Mouse (Mus musculus): ENCODE data around the gene B3gat1. TPM values are rescaled to one million over a fixed set of nuclear protein-coding genes. Genes with fewer than 3 reads are reported as not detected.

B3gat1 gene
- polyA plus RNA-seq (2012; rRNA removed), result 0.03 TPM in 1 of 2 replicates, not detected in the other

DNA sequence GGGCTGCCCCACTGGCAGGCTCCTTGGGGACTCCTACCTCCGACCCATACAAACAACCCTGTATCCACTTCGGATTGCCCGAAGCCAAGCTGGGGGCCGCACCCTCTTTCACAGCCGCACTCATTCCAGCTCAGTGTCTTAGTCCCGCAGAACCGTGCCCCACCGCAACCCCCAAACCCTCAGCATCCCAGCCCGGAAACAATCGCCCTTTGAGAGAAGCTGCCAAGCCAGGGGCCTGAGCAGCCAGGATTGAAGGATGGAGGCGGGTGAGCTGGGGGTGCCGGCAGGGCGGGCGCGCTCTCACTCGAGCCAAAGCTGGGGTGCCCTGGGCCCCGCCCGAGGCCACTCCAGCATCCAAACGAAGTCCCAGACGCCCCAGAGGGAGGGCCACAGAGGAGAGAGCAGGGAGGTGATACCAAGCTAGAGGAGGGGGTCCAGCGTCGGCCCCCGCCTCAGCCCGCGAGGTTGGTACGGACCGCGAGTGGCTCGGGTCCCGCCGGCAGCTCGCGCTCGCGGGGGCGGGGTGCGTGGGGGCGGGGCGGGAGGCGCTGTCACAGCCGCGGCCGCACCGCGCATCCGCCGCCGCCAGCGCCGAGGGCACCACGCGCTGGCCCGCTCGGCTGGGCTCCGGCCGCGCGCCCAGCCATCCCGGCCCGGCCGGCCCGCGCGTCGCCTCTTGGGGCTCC lies at the start of gene B3gat1:
TSS of gene B3gat1 (plus strand) at position 523 of the 686 bp plus-strand sequence.
- WGBS, result 2% methylated on average over 59 of the region's 65 CpGs
- no peak for DNase-seq (ENCODE audit: low read depth, low spot score)

DNA sequence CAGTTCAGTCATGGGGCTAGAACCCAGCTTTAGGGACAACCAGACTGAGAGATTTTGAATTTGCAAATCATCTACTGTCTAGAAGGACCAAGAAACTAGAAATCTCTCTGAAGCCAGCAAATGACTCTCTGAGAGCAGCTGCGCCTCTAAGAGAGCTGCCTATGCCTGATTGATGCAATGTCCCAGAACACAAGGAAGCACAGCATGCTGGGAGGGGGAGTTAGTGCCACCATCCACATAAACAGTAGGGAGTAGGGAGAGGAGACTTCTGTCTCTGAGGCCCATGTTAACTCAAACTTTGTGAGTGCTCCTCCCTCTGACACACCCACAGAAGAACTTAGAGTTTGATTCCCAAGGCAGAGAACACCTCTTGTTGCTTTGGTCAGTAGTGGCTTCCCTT lies 44.4 kb upstream of the B3gat1 start:
- DNase-seq (ENCODE audit: low read depth, low spot score), result no peak
- WGBS, result 58% methylated on average over 1 of the region's 1 CpGs

DNA sequence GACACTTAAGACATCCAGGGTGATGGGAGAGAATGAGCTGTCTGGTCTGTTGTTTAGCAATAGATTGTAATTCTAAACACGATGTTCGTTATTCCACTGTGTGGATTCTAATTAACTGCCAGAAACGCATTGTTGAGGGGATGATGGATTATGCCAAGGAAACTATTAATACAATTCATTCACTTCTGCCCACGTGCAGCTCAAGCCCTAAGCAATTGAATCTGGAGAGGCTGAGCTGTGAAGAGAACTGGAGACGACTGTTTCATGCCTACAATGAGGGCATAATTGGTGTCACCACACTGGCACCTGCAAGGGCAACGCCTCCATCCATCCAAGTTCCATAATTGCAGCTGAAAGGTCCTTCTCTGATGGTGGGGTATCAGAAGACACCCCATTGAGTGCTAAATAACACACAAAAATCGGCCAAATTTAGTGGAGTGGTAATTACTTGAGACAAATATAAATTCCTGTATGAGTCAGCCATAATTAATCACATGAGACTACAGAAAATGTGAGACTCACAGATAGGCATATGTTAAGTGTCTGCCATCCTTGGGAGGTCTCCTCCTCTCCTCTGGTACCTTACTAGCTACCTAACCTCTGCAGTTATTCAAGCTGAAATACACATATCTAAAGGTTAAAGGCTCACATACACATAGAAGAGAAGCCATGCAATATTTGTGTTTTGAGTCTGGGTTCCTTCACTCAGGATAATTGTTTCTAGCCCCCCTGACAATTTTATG lies 43.4 kb upstream of the B3gat1 start:
- DNase-seq (ENCODE audit: low read depth, low spot score), result no peak
- WGBS, result 56% methylated on average over 7 of the region's 7 CpGs

DNA sequence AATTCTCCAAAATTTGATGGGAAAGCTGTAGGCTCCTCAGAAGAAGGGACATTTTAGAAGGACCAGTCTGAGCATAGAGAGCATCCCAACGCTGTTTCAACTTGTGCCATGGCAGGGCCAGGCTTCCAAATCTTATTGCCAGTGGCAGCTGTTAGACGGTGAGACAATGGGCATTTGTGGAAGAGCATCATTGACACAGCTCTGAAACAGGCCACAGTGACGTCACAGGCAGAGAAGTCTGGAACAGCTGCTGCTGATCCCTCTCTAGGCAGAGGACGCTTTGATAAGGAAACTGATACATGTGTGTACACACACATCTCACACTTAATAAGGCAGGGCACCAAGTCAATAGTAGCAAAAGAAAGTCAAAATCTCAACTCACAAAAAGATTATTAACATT lies 40.9 kb upstream of the B3gat1 start:
- 75% methylated on average over 4 of the region's 4 CpGs for WGBS
- DNase-seq (ENCODE audit: low read depth, low spot score), result no peak

DNA sequence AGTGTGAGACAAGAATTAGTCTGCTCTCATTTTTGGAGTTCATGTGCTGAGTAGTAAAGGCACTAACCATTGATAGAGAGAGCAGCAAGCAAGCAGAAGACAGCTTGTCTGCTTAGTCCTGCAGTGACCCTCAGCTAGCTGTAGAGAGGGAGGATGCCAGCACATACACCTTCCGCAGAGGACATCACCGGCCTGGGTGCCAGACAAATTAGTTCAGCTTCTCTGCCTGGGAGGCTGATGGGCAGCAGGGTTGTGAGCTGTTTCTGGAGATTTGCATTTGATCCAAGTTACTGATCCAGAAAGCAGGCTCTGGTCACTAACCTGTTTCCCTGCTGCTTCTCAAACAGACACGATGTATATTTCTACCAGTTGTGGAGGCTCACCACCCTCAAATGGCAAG lies 38.9 kb upstream of the B3gat1 start:
- 84% methylated on average over 3 of the region's 3 CpGs for WGBS
- no peak for DNase-seq (ENCODE audit: low read depth, low spot score)

DNA sequence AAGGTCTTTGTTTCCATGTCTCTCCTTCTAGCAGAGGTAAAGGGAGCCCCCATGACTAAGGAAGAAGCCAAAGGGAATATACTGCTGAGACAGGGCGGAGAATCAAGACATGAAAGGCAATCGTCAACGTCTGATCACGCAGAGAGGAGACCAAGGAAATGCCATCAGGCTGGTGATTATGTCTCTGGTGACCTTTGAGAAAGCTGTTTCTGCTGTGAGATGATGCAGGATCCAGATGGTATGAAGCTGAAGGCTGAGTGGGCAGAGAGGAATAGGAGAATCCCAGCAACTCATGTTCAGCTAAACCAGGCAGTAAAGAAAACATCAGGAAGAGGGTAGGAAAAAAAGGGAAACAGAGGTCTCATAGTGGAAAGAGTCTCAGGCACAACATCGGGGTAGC lies 38.4 kb upstream of the B3gat1 start:
- WGBS, result 83% methylated on average over 5 of the region's 5 CpGs

DNA sequence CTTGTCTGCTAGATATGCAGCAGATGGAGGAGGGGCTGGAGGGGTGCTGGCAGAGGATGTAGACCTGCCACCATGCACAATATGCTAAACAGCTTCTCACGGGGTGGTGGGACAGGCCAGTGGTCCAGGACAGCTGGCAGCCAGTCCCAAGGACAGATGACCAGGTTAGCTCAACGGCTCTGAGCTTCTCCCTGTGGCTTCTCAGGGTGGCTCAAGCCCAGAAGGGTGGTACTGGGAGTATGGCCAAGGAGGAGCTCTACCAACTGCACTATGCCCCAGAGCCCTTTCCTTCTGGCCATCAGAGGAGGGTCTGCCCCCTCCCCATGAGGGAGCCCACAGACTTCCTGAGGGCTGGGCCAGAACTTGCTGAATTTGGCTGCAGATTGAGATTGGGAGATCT lies 35.2 kb upstream of the B3gat1 start:
- 68% methylated on average over 2 of the region's 2 CpGs for WGBS
- DNase-seq (ENCODE audit: low read depth, low spot score), result no peak

More for the DNA sequence above, 38.4 kb upstream of the B3gat1 start:
- no peak for DNase-seq (ENCODE audit: low read depth, low spot score)

DNA sequence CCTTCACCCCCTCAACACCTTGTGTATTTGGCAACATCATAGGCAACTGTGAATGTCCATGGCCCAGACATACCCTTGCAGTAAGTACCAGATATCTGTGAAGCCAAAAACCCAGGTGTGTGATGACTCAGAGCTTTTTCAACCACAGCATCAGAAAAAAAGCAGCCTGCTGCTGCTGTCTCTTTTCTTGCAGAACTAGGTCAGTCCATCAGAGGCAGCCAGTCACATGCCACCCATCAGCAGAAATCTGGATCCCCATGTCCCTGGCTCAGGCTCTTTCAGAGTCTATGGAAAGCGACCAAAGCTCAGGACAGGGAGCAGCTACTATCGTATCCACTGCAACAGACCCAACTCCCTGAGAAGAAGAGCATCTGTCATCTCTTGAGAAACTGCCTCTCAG lies 33.2 kb upstream of the B3gat1 start:
- DNase-seq (ENCODE audit: low read depth, low spot score), result no peak
- 81% methylated on average over 2 of the region's 2 CpGs for WGBS

DNA sequence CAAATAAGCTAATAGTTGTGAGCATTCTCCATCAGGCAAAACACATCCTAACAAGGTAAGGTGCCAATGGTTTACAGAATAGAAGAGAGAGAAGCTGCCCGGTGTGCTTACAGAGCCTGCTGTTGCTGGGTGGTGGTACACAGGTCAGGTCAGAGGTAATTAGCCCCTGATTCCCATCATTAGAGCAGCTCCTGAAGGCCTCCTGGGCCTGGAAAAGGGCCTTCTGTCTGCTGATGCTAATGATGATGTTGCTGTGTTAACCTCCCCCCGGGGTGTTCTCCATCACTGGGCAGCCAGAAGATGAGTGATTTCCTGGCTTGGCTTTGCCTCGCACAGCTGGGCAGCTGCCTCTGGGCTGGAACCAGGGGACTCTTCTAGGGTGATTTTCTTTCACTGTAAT lies 15.1 kb upstream of the B3gat1 start:
- WGBS, result 66% methylated on average over 3 of the region's 3 CpGs
- no peak for DNase-seq (ENCODE audit: low read depth, low spot score)

DNA sequence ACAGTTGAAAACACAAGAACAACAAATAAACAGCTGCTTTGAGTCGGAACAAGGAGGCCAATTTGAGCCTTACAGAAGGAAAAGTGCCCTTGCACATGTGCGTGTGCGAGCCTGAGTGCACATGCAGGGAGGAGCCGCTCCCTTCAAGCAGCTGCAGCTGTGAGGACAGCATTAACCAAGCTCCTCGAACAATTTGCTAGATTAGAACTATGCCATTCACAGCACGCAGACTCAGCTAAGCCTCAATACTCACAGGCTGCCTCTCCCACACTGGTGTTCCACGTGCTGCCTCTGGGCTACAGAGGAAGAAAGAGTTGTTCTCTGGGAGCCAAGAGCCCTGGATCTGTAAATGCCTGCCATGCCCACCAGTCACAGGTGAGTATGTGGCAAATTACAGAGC lies 11.8 kb upstream of the B3gat1 start:
- DNase-seq (ENCODE audit: low read depth, low spot score), result no peak
- 71% methylated on average over 7 of the region's 7 CpGs for WGBS

DNA sequence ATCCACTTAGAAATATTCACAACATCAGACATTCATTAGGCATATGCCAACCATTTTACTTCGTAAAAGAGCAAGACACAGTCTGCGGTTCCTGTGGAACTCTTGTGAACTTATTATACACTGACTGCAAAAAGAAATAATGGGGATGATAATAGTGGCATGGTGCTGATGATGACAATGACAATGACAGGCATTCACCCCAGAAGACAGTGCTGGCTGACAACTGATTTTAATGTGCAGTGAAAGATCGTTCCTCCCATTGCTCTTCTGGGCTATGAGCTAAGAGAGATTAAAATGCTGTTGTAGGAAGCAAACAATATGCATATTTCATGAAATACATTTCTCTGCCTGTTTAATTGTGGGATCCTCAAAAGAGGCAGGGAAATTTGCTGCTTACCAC lies 7.8 kb upstream of the B3gat1 start:
- 79% methylated on average over 3 of the region's 3 CpGs for WGBS
- no peak for DNase-seq (ENCODE audit: low read depth, low spot score)

DNA sequence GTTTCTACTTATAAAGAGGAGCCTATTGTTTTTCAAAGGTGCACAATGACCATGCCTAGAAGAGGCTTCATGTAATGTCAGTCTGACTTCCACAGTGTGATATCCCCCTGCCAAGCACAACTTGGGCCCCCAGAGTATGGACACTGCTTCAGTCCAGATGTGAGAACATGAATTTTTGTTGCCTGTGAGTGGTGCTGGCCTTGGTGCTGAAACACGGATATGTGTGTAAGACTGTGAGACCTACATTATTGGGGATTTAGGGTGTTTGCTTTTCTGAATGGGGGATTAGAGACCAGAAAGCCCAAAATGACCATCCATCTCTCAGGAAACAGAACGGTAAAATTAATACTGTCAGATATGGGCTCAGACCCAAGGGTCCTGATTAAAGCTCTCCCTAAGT lies 6.1 kb upstream of the B3gat1 start:
- WGBS, result 47% methylated on average over 2 of the region's 2 CpGs
- no peak for DNase-seq (ENCODE audit: low read depth, low spot score)

DNA sequence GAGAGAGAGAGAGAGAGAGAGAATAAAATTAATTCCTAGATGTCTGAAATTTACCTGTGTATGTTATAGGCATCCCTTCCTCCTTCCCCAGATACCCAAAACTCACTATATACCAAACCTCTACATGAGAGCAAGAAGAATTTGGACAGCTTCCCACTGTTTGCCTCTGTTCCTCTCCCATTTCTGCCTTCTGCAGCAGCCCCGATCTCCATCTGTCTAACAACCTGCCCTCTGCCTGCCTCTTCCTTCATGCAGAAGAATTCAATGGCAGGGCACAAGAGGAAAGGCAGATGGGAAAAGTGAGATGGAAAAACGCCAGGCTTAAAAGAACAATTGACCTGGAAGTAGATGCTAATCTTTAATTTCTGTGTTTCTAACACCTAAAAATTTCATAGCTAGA lies 5.0 kb upstream of the B3gat1 start:
- DNase-seq (ENCODE audit: low read depth, low spot score), result no peak

DNA sequence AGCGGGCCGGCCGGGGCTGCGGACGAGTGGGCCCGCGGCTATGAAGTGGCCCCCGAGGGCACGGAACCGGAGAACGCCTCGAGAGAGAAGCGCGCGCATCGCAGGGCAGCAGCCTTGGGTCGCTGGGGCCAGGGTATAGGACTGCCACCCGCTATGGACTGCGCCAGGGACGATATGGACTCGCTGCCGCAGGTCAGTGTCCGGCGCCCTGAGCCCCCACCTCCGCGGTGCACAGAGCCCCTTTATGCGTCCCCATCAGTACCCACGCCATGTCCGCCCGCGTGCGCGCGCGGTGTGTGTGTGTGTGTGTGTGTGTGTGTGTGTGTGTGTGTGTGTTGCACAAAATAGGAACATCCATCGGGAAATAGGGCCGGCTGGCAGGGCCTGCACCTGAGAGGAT lies 458 bp downstream of the B3gat1 start:
- 4% methylated on average over 37 of the region's 37 CpGs for WGBS
- no peak for DNase-seq (ENCODE audit: low read depth, low spot score)

More for the DNA sequence above, 5.0 kb upstream of the B3gat1 start:
- 73% methylated on average over 2 of the region's 2 CpGs for WGBS

DNA sequence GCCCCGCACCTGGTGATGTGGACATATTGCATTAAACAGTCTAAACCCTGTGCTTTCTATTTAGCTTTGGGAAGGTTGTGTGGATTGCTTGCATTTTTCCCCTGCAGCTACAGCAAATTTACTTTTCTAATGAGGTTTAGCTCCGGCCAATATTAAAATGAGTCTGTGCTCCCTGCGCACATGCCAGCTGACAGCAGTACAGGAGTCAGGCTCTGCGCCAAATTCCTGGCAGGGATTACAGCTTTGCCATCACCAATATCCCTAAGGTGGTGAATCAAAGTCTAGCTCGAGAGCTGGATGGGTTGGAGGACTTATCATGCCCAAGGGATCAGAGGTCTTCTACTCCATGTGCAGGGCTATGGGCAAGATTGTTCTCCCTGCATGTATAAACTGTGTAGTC lies 3.6 kb downstream of the B3gat1 start:
- DNase-seq (ENCODE audit: low read depth, low spot score), result no peak
- WGBS, result 66% methylated on average over 5 of the region's 5 CpGs

DNA sequence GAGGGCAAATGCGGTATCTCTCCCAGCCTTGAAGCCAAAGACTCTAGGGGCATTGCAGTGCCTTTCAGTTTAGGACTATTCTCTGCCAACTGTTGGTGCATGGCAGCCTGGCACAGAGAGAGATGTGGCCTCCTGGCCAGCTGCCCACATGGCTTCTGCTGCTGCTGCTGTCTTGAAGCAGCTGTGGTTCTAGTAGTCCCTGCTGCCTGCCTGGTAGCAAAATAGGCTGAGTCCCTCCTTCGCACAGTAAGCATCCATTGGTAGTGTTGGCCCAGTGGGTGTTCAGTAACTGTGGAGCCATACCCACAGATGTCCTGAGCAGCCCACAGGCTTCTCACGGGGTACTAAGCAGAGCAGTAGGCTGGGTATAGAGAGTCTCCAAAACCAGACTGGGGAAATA lies 9.3 kb downstream of the B3gat1 start:
- WGBS, result 88% methylated on average over 3 of the region's 3 CpGs
- no peak for DNase-seq (ENCODE audit: low read depth, low spot score)

DNA sequence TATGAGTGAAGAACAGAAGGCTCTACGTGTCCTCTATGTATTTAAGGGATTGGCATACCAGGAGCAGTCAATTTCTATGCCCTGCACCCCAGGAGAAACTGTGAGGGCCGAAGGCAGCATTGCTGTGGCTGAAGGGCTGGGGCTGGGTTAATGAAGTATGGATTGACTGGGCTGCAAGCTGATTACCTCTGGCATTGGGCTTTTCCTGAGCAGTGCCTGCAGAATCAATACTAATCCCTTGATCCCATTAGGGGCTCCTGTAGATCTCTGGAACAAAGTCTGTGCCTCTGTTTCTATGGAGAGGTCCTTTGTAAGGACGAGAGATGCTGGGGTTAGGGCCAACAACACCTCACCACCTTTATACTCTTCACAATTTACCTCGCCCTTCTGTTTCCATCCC lies 13.6 kb downstream of the B3gat1 start:
- no peak for DNase-seq (ENCODE audit: low read depth, low spot score)
- WGBS, result 44% methylated on average over 4 of the region's 4 CpGs

DNA sequence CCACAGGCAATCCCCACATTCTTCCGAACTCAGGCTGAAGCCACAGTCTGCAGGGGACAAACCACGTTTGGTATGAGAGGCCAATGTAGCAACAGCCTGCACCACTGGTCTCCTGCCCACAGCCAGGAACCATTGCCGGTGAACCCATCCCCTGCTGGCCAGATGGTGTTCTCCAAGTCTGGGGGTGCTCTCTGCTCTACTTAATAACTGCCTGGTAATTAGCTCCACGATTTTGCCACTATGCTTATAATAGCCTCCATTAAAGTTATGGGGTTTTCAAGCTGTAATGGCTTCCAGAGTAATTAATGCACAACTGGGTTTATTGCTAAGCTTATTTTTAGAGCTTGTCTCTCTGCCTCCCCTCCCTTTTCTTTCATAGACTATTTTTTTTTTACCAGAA lies 15.4 kb downstream of the B3gat1 start:
- 69% methylated on average over 4 of the region's 4 CpGs for WGBS
- DNase-seq (ENCODE audit: low read depth, low spot score), result no peak

DNA sequence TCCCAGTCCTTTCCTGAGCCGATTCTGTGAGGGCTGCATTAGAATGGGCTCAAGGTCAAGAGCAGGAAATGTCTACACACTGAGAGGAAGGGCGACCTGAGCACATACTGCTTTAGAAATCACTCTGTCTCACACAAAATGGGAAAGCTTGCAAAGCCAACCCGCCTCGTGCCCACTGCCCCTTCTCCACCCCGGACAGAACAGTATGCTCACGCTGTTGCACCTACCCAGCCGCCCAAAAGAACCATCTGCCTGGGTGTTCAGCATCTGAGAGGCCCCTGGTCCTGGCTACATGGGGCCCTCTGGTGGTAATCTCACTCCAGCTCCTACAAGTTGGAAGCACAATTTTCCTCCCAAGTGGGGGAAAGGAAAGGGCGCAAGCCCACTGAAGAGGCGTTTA lies 26.6 kb downstream of the B3gat1 start:
- no peak for DNase-seq (ENCODE audit: low read depth, low spot score)
- WGBS, result 35% methylated on average over 9 of the region's 9 CpGs

DNA sequence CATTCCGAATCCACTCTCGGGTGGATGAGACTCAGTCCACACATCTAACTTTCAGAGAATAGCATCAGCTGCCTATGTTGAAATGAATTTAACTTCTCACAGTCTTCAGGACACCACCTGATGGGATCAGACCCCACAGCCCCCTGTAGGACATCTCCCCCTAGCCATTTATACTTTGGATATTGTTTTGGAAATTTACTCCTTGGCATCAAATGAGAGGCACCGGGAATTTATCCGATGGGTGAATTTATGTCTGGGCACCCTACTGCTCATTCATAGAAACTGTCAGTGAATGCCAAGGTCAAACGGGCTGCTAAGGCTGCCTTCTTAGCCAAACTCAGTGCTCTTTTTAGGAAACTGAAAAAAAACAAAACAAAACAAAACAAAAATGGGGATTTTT lies 27.0 kb downstream of the B3gat1 start:
- DNase-seq (ENCODE audit: low read depth, low spot score), result no peak
- WGBS, result 77% methylated on average over 5 of the region's 5 CpGs

DNA sequence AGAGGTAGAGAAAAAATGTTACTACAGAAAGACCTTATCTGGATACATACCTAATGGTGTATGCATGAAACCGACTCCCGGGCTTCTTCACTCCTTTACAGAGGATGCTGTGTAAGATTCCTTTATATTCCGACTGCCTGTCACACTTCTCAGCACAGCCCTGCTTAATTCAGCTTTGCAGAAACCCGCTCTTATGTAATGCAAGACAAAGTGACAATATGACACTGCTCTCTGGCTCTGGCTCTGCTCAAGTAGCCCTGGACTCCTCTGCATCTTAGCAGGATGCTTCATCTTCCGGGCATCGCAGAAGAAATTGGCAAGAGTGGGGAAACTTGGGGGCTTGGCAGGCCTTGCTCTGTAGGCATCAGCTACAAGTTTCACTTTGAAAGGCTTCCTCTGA lies 28.9 kb downstream of the B3gat1 start:
- no peak for DNase-seq (ENCODE audit: low read depth, low spot score)

More for the DNA sequence above, 28.9 kb downstream of the B3gat1 start:
- 87% methylated on average over 6 of the region's 6 CpGs for WGBS
